Mouse (Mus musculus) megakaryocyte, embryonic 14.5 days (primary cell): ENCODE measurements around the gene Wdr62.

Source experiments
- FLI1 ChIP-seq: IDR thresholded peaks from 2 replicates; pipeline ENCODE4 v1.6.1; 2012; ENCODE audit warnings: low read length, inconsistent platforms, mixed read lengths
- GATA1 ChIP-seq: IDR thresholded peaks from 3 replicates; pipeline ENCODE4 v1.6.1; 2012; ENCODE audit warnings: mixed read lengths, low read length, inconsistent platforms, borderline replicate concordance

DNA sequence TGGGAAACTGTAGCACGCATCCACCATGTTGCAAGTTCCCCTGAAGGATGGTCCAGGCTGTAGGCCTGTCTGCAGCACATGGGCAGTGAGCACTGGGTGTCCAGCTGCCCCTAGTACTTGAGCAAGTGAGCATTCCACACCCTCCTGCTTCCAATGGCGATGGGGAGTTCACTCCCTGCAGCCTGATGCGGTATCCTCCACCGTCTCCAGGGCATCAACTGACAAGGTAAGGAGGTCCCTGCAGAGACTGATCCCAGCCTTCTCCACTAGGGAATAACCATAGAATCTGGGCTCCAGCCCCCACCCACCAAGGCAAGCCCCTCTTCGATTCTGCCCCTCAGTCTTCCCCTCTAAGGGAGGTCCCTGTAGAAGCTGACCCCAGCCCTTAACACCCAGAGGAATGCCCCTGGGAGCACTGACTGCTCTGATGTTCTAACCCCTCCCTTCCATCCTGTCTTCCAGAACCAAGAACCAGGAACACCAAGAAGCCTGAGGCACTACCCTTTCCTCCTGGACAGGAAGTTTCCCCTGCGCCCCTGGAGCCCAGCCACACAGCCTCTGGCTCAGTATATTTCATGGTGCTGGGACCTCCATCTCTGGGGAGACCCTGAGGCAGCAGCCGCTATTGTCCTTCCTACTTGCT, 9.0 kb upstream of the Wdr62 start:
- TF ChIP-seq GATA1 (no peak), FLI1 (no peak)
